Mouse (Mus musculus): ENCODE results near the gene Nckap1l.
A peak's percentile ranks its signal among the peaks of the same experiment; 100 is the strongest.
"Not testable (repeated sequence)": the region's sequence is repeated elsewhere in the genome, so short reads cannot be mapped to it uniquely, and the experiment has no call there.

The Nckap1l gene

GRCm38 (mm10) chr15:103453551-103454218, at the start of gene Nckap1l:
Gene Nckap1l (plus strand): TSS chr15:103453794.
- DNase-seq (ENCODE audit: low spot score in 2 of 2), result peak; percentile 88 to 90

GRCm38 (mm10) chr15:103405586-103405985, 48.0 kb upstream of the Nckap1l start:
- not testable (repeated sequence) for DNase-seq (ENCODE audit: low spot score in 2 of 2)

DNA sequence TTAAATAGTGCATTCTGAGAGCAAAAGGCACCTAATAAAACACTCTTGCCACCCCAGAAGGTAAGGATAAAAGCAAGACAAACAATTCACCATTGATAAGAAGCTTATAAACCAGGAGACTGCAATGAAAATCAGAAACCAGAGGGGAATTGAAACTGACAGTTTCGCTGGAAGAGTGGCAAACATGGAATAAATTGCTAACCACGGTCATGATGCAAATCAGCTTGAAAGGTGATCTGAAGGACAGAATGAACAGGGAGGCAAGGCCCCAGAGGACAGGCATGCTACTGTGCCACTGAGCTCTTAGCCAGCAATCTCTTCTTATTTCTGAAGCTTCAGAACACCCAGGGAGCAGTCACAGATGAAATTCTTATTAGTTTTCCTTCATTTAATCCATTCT, 26.6 kb upstream of the Nckap1l start:
- DNase-seq (ENCODE audit: low spot score in 2 of 2), result no peak

- no peak for DNase-seq (ENCODE audit: low spot score in 2 of 2)
These were observed 23.4 kb upstream of the Nckap1l start, which contains the start of gene Gtsf1 for GRCm38 (mm10) chr15:103430241-103430640. Gene Gtsf1 (minus strand): TSS chr15:103430470.

DNA sequence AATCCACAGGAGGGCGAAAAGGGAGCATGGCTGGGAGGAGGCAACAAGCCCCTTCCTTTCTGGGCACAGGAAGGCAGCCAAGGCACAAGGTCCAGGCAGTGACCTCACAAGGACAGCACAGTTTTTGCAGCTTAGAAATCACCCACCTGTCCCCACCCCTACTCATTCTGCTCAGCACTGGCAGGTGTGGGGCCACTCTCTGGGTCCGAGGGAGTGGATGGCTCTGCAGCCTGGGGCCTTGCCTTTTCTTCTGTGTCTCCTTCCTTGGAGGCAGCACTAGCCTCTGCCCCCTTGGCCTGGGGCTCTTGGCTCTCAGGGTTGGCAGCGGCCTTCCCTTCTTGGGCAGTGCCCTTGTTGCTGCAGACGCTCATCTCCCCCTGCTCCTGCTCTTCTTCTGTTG, 7.6 kb upstream of the Nckap1l start:
- not testable (repeated sequence) for DNase-seq (ENCODE audit: low spot score in 2 of 2)

DNA sequence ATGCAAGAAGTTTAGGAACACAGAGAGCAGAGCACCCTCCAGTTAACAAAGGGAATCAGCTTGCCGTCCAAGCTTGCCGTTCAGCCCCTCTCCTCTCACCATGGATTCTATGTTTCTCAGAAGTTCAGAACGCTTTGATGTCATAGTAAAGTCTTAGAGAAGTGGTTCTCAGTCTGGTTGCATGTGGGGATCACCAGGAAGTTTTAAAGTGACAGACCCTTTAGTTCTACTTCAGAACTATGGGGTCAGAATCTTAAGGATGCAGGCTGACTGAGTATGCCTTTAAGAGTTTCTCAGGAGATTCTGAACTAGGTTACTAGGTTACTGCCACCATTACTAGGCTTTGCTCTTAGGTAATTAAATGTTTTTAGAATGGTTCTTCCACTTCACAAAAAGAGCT, 5.2 kb upstream of the Nckap1l start, which contains the start of gene Gtsf2:
Gene Gtsf2, minus strand, starts transcription at position 101 of the 400 bp plus-strand sequence.
- DNase-seq (ENCODE audit: low spot score in 2 of 2), result no peak

GRCm38 (mm10) chr15:103454449-103454848, 855 bp downstream of the Nckap1l start:
- no peak for DNase-seq (ENCODE audit: low spot score in 2 of 2)

- no peak for DNase-seq (ENCODE audit: low spot score in 2 of 2)
These were observed 9.1 kb downstream of the Nckap1l start for GRCm38 (mm10) chr15:103462539-103463261.

DNA sequence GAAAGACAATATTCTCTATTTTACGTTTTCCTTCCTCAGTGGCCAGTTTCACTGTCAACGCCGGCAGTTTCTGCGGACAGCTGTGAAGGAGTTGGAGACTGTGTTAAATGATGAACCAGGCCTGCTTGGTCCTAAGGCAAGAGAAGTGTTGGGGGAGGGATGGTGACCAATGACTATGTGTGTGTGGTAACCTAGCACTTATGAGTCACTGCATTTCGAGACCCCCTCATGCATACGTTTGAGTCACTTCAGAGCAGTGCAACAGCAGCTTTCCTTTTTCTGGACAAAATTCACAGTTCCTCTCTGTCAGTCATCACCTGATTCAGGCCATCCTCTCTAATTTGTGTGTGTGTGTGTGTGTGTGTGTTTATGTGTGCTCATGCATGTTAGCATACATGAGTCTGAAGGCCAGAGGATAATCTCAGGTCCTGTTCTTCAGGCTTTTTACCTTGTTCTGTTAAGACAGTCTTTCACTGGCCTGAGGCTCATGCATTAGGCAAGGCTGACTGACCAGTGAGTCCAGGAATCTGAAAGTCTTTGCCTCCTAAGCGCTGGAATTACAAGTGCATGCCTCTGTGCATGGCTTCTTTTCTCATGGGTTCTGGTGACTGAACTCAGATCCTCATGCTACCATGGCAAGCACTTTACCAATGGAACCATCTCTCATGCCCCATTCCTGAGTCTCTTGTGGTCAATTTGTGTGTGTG, 18.0 kb downstream of the Nckap1l start:
- DNase-seq (ENCODE audit: low spot score in 2 of 2), result no peak

DNA sequence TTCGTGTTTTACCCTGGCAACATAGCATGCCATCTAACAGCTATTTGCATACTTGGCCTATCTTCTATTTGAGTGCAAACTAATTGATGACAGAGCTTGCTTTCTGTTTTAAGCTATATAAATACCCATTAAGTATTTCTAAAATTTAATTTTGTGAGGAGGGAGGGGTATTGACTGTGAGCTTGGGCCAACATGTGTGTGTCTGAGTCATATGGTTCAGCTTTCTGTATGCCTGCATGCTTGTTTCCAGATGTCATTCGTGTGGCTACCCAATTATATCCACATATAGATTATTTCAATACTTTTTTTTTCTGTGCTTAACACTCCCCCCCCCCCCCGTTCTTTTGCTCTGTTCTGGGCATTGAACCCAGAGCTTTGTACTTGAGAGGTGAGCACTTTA, 18.7 kb downstream of the Nckap1l start:
- DNase-seq (ENCODE audit: low spot score in 2 of 2), result no peak

DNA sequence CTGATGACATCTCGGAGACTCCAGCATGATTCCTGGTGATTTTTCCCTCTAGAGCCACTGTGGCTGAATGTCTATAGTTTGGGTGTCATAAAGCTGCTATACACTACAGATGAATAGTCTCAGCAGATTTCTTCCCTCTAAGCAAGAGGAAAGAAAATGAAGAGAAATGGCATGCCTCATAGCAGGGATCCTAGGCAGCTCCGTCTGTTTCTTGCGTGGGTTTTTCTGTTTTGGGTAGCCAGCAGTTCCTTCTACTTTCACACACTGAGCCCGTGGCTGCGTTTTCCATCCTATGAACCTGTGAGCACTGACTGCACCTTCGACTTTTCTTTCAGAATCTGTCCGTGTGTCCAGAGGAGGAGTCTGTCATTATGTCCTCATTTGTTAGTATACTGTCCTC, 19.6 kb downstream of the Nckap1l start:
- DNase-seq (ENCODE audit: low spot score in 2 of 2), result no peak

- DNase-seq (ENCODE audit: low spot score in 2 of 2), result no peak
These were observed 20.2 kb downstream of the Nckap1l start for GRCm38 (mm10) chr15:103473769-103474168.

DNA sequence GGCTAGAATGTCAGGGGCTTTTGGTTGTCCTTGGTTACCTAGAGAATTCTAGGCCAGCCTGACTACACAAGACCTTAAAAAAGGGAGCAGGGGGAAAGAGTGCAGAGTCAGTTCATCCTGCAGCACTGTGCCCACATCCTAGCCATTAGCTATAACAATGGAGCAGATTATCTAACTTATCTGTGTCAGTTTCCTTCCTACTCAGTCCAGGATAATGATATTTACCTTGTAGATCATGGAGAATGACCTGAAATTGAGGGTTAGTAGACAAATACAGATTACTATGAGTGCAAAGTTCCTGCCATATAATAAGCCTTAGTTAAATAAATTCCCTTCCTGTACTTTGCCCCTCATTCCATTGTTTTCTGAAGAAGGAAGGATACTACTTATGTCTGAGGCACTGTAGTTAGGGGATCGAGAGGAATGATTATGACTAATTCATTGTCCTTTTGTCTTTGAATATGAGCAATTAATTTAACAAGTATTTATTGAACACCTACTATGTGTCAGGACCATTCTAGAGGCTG, 25.5 kb downstream of the Nckap1l start:
- DNase-seq (ENCODE audit: low spot score in 2 of 2), result no peak

GRCm38 (mm10) chr15:103480129-103480528, 26.5 kb downstream of the Nckap1l start:
- no peak for DNase-seq (ENCODE audit: low spot score in 2 of 2)

DNA sequence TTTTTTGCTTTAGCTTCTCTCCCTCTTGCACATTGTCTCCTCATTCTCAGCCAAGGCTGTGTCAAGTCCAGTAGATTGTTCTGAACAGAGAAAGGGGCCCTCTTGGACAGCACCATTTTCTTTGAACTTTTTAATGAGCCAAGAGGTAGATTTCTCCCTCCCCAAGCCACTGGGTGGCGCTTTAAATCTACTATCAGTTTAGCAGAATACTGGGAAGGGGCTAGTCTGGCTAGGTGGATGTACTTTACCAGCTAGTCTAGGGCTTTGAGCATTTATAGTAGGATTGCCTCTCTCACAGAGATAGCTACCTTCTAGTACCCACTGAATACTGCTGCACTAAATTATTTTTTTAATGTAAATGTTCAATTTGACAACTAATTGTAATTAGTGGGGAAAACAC, 28.9 kb downstream of the Nckap1l start:
- DNase-seq (ENCODE audit: low spot score in 2 of 2), result no peak

DNA sequence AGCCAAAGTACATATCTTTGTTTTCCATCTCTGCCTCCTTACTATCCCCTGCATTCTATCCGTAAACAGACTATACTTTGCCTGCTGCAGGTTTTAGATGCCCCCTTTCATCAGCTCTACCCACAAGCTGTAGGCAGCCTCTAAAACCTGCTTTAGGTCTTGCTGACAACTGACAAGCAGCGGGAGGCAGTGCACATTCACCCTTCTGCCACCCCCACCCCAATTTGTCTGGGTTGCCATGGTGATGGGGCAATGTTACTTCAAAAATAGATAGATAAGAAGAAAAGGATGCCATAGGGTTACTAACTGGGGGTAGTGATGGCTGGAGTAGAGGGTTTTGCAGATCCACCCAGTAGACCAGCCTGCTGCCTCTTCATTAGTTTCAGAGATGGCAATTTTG, 30.9 kb downstream of the Nckap1l start:
- no peak for DNase-seq (ENCODE audit: low spot score in 2 of 2)

GRCm38 (mm10) chr15:103485106-103485505, 31.5 kb downstream of the Nckap1l start:
- DNase-seq (ENCODE audit: low spot score in 2 of 2), result no peak

DNA sequence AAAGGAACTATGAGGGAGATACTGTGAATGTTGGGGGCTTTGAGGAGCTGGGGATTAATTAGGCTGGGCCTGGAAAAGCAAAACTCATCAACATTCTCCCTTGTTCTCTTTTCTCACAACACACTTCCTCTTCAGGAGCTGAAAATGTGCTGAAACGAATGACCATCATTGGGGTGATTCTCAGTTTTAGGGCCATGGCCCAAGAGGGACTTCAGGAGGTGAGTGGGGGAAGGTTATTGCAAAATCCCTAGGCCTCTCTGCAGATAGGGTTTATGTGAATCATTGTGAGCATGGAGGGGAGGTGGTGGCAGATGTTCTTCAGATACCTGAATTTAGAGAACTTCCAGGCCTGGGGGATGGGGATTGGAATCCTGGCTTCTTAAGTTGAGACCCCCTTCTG, 33.1 kb downstream of the Nckap1l start:
- DNase-seq (ENCODE audit: low spot score in 2 of 2), result no peak

DNA sequence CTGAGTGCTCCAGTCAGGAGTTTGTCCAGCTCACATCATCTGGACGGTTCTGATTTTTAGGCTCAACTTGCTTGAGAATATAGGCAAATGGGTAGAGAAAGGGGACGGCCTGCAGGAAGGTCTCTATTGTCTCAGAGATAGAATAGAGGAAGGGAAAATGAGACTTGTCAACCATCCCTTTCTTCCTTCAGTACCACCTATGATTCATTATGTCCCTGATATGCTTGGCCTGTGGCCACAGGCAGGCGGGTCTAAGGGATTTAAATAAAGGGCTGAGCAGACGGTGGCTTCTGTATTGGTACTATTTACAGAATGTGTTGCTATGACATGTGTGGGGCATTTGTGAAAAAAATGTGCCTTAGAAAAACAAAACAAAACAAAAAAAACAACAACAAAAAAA, 34.7 kb downstream of the Nckap1l start:
- DNase-seq (ENCODE audit: low spot score in 2 of 2), result no peak

- DNase-seq (ENCODE audit: low spot score in 2 of 2), result no peak
These were observed 42.9 kb downstream of the Nckap1l start for GRCm38 (mm10) chr15:103496204-103497140.

DNA sequence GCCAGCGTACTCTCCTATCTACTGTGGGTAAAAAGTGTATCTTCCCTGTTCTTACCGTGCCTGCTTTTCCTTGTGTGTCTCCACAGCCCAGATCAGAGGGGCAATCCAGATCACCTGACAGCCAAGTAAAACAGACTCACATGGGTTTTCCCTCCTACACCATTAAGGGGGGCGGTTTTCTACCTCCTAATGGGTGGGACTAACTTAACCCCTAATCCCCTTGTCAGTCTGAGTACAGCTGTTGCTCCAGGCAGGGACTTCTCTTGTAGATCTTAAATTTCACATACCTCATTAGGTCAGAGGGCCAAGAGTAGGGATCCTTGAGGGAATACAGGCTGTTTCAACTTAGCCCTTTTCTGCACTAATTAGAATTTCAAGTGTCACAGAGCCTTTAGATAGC, 44.6 kb downstream of the Nckap1l start:
- no peak for DNase-seq (ENCODE audit: low spot score in 2 of 2)

Data from natural killer cell, adult 2 months (primary cell).